Mouse (Mus musculus) activated CD4-positive, CD25-positive, alpha-beta regulatory T cell, adult 4 months (primary cell): ENCODE data around the gene Pcbd1. TPM values are rescaled to one million over a fixed set of nuclear protein-coding genes. Genes with fewer than 3 reads are reported as not detected.

Experiments used
- ATAC-seq: one replicate; pipeline ENCODE4 v1.8.0; 2017
- polyA plus RNA-seq, 2 experiments: library from polyadenylated mRNA; unstranded; fragments of 100-300 nt; shearing (Covaris generic); gene quantifications; one replicate each; pipeline ENCODE4 v1.2.1; 2017

The Pcbd1 gene
- polyA plus RNA-seq: not detected

DNA sequence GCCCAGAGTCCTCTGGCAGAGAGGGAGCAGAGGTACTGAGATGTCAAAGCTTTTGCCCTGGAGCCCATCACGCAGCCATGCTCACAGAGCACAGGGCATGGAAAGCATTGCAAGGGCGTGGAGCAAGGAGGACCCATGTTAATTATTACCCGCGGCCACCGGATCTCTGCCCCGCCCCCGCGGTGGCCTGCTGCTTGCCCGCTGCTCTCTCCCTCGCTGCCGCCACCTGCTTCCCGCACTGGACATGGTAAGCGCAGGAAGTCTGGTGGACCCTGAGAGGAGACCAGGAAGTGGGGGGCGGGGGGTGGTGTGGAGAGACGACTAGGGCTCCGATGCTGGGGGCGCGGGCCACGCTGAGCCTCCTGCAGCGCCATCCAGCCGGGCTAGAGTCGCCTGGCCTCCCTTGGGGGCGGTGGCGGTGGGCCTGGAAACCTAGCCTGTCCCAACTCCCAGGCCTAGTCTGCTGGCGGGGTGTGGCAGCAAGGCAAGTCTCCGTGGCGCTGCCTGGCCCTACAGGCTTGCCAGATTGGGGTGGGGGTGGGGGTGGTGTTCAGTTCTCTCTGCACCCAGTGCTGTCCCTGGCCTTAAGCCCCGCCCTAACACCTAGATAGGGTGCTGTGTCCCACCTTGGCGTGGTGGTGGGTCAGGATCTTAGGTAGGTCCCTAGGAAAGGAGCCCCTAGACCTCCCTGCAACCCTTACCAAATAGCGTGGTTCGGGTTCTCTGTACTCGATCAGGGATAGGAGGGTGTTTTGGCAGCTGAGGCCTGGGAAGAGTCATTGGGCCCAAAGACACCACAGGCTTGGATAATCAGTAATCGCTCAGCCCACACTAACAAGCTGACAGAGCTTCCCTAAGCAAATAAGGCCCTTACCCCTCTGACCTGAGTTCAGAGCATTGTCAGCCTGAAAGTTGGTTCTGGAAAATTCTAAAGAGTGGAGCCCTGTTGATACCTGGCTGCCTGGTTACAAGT lies at the start of gene Pcbd1:
Gene Pcbd1, plus strand, starts transcription at position 162 of the 973 bp plus-strand sequence.
- ATAC-seq: no peak

- no peak for ATAC-seq
Measured at GRCm38 (mm10) chr10:61039657-61040056, 49.5 kb upstream of the Pcbd1 start.

DNA sequence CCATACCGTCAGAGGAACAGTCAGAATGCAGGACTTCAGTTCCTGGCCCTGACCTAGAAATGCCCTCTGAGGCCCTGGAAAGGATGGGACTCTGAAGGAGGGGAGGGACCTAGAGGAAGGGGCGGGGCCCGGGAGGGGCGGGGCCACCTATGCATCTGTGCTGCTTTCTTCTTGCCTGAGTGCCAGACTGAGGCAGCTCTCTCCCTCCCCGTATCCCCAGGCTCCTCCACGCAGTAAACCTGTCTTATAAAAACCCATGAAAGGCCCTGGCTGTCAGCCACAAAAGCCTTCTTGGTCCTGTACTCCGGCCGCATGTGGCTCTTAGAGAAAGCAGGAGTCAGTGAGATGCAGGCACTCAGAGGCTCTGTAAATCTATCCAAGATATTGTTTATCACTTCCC lies 44.0 kb upstream of the Pcbd1 start:
- ATAC-seq: no peak

DNA sequence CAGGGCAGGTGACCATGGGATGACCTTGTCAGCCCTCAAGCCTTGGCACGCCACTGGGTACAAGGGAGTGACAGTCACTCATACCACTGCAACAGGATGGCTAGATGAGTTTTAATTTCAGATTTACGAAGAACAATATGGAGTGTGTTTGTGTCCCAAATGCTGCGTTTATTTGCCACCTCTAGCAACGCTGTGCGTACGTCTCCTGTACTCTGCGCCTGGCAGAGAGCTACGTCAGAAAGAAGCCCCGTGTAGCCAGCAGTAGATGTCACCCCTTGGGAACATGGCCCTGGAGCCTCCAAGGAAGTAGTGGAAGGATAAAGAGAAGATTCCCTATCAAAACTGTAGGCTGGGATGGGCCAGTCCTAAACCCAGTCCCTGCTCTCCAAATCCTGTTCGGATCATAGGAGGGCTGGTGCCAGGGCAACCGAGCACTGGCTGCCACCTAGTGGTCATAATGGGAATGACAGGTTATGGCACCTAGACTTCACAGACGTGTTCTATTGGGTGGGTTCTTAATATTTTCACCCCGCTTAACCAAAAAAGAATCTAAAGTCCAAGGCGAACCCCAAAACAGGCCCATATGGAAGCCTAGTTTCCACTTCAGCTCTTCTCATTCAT lies 37.0 kb upstream of the Pcbd1 start:
- ATAC-seq: no peak

DNA sequence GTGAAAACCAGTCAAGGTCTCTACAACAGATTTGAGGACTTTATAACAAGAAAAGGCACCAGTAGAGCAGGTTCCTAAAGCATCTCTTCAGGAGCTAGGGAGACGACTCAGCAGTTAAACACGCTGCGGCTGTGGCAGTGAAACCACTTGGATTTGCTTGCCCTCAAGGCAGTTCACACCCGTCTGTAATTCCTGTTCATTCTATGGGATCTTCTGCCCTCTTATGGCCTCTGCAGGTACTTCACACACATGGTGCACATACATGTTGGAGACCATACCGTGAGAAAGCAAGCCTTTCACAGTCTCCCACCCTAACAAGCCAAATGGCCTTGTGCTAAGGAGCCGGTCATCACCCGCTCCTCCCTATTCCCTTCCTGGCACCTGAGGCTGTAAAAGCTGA lies 32.5 kb upstream of the Pcbd1 start:
- ATAC-seq: no peak

- ATAC-seq: no peak
Measured at GRCm38 (mm10) chr10:61059101-61059500, 30.0 kb upstream of the Pcbd1 start.

DNA sequence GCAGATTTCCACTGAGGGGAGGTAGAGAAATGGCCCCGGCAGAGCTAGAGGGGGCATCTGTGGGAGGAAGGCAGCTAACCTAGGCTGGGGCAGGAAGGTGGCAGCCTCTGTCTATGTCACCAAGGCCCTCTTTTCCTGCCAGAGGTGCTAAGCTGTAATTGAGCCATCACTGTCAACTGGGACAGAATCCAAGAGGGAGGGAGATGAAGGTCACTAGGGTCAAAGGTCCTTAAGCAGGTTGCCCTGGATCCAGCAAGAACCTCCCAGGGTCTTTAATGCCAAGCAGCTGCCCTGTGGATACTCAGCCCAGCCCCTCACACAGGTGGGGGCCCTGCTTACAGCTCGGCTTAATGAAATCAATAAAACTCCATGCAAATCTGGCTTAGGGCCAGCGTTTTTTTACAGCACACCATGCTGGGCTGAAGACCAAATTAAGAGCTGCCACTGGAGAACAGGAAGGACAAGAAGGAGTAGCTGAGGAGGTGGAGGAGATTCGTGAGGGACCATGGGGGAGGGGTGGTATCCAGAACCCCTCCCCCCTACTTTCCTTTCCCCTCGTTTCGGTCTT lies 29.5 kb upstream of the Pcbd1 start:
- no peak for ATAC-seq

DNA sequence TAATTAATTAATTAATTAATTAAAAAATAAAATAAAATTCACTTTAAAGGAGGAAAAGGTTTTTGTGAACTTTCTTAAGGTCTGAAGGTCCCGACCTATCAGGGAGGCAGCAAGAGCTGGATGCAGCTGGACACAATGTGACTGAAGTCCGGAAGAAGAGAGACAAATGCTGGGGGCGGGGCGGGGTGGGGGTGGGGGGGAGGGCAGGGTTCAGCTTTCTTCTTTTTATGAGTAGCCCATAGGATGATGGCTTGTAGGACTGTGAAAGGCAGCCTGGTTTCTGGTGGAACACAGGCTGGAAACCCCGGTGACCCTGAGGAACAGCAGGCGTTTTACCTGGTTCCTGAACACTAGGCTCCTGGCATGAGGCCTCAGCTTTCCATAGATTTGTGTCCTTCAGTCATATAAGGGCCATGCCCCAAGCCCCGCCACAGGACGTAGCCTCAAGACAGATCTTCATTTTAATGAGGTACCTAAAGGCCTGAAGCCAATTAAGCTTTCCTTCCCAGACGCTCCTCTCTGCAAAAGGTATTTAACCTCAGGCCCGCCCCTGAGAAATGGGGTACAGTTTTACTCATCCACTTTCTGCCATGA lies 25.8 kb upstream of the Pcbd1 start:
- no peak for ATAC-seq

DNA sequence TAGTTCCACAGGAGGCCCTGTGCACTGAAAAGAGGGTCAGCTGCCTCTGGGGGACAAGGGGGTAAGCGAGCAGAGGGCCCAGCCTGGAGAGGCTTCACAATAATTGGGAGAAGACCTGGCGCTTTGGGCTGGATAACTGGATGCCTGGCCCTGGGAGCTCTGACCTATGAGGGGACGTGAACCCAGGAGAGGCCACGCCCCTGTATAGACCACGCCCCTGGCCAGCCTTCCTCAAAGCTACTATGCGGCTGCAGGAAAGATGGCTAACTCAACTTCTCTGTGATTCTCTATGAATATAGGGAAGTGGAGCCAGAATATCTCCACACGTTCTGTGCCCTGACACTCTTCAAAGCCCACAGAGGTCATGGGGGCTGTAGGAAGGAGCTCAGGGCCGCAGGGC lies 24.5 kb upstream of the Pcbd1 start:
- no peak for ATAC-seq

- no peak for ATAC-seq
Measured at GRCm38 (mm10) chr10:61065287-61066005, 23.7 kb upstream of the Pcbd1 start.

GRCm38 (mm10) chr10:61068436-61069192 lies 20.5 kb upstream of the Pcbd1 start:
- peak; percentile 46 for ATAC-seq

- ATAC-seq: no peak
Measured at GRCm38 (mm10) chr10:61069248-61069647, 19.9 kb upstream of the Pcbd1 start.

DNA sequence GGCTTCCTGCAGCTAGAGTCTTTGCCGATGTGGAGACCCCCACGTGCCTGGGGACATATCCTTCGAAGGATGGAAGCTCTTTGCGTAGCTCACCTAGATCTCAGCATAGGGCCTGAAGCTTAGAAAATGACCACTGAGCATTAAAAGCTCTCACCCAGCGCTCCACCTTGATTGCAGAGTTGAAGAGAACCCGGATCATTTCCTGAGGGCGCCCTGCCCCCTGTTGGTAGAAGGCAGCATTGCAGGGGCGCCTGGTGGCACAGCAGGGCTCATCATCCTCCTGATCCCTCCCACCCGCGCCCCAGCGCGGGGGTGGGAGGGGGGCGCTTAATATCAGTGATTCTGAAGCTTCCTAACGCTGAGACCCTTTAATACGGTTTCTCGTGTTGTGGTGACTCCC lies 16.8 kb upstream of the Pcbd1 start:
- no peak for ATAC-seq

DNA sequence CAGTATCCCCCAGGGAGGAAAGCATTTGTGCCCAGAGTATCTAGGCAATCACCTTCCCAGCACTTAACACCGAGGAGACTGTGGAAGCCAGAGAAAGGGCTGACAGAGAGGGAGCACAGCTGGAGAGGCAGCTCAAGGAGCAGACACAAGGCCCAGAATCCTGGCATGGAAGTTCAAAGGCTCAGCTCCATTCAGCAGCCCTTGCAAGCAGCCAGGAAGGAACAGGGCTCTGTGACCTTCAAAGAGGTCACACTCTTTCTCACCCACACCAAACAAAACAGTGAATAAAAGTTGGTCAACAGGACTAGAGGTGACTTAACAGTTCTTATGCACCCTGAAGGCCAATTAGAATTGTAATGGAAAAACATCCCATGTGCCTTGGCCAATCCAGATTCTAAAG lies 14.5 kb upstream of the Pcbd1 start:
- ATAC-seq: no peak

DNA sequence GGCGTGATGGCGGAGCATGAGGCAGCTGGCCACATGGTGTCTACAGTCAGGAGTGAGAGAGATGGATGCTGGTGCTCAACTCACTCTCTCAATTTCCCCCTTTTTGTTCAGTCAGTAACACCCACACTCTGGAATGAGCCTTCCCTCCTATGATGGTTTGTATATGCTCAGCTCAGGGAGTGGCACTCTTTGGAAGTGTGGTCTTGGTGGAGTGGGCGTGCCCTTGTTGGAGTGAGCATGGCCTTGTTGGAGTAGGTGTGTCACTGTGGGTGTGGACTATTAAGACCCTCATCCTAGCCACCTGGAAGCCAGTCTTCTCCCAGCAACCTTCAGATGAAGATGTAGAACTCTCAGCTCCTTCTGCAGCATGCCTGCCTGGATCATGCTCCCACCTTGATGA lies 13.5 kb upstream of the Pcbd1 start:
- no peak for ATAC-seq

GRCm38 (mm10) chr10:61080227-61080930 lies 8.8 kb upstream of the Pcbd1 start:
- ATAC-seq: no peak

DNA sequence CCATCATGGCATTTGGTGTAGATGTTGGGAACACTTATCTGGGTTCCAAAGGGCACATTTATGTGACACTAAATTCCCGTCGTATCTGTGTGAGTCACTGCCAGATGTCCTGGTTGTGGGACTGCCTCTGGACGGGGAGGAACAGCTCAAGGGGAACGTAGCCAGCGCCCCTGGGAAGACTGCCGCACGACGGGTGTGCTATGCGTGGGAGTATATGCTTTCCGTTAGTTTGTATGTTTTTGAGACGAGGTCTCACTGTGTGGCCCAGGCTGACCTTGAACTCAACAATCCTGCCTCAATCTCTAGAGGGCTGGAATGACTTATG lies 8.2 kb upstream of the Pcbd1 start:
- no peak for ATAC-seq

DNA sequence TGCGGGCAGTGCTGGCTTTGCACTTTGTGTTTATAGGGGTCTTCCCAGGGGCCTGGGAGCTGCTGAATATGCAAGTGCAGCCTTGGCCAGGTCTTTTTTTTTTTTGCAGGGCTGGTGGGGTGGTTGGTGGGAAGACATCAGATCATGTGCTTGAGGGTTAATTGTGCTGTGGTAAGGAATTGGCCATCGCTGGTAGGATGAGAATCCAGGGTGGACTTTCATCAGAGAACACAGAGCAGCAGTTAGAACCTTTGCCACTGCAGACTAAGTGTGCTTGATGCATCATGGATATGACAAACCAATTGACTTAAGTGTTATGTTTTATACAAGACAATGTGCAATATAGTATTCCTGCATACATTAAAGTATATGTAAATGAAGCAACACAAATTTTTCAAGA lies 3.8 kb upstream of the Pcbd1 start:
- no peak for ATAC-seq

DNA sequence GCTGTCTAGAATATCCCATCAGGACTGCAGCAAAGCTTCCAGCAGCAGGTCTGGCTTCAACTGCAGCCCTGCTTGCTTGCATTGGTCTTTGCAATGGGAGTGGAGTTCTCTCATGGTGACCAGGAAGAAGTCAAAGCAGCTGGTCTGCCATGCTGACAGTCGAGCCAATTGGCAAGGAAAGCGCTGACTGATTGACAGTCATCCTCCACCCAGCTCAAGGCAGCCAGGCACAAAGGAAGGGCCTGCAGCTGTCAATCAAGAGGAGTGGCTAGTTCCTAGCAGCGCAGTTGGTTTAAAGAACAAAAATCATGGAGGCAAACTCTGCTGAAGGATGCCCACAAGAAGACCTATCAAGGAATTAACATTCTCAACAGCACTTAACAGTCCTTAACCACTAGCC lies 2.6 kb upstream of the Pcbd1 start:
- ATAC-seq: no peak

- ATAC-seq: no peak
Measured at GRCm38 (mm10) chr10:61088468-61088867, 663 bp upstream of the Pcbd1 start.

GRCm38 (mm10) chr10:61091866-61092265 lies 2.7 kb downstream of the Pcbd1 start:
- ATAC-seq: no peak
